Mouse (Mus musculus): ENCODE measurements around the gene Olfr1150-ps1. TPM values are rescaled to one million over a fixed set of nuclear protein-coding genes. Genes with fewer than 3 reads are reported as not detected.

The Olfr1150-ps1 gene
- total RNA-seq (2021): not detected
- long read RNA-seq, experiment 1: 0 reads
- long read RNA-seq, experiment 2: 0 reads

DNA sequence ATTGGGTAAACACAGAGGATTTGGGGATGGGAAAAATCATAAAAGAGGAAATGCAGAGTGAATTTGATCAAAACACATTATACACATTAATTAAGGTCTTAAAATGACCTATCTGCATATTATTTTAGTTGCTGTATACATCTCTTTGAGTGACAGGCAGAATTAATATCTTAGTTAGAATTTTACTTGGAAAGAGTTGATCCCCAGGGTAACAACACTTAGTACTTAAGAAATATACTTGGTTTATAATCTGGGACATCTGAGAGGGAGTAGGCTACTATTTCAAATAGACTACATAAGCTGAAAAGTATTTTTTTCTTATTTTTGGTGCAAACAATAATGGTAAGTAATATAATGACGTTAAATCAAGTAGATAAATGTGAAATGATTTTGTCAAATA is at the start of gene Olfr1150-ps1:
Gene Olfr1150-ps1, plus strand, starts transcription at position 301 of the 400 bp plus-strand sequence.
- intact Hi-C loops (cut with DNase I): no loop called here
- no peak for DNase-seq

DNA sequence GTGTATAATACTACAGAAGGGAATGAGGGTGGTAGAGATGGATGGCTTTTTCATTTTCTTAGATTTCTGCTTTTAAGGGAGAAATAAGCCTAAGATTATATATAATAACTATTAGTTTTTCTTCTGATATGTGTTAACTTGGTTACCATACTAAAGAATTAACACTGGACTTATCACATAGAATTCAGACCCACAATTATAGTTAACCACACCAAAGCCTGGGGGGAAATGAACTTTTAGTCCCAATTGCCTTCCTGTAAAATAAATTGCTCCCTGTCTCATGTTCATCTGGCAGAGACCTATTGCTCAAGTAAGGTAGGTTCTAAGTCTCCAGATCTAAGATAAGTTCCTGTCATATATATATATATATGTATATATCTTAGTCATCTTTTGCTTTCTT is 43.5 kb upstream of the Olfr1150-ps1 start, which contains the start of gene Olfr1143:
Gene Olfr1143, plus strand, starts transcription at position 301 of the 400 bp plus-strand sequence.
- intact Hi-C loops (cut with DNase I): no loop called here
- DNase-seq: no peak

DNA sequence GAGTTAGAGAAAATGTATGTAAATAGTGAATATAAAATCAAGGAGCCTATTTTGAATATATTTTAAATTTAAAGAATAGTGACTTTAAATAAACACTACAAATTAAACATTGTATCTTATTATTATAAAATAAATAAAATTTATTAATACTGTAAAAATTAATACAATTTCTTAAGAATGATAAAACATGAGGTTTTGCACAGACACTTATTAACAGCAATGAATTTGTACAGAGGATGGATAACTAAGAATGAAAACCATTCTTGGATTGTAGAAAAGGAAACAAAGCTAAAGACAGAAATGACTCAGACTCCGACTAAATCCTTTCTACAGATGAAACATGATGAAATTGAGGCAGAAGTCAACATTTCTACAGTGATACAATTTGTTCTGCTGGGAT is 34.3 kb upstream of the Olfr1150-ps1 start, which contains the start of gene Olfr1145:
Gene Olfr1145, plus strand, starts transcription at position 301 of the 400 bp plus-strand sequence.
- intact Hi-C loops (cut with DNase I): no loop called here
- DNase-seq: no peak

DNA sequence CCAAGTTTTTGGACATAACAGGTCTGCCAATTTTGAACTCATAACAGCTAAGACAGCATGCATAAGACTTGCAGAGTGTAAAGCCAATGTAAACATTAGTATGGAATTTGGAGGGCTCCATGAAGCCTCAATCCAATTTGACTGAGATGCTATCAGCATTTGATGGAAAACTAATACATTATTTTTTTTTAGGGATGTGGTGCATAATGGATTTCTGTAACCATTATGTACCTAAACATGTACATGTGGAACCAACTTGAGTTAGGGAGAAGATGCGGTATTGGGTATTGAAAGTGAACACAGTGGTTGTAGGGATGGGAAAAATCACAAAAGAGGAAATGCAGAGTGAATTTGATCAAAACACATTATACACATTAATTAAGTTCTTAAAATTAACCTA is 13.6 kb upstream of the Olfr1150-ps1 start, which contains the start of gene Olfr1148:
Gene Olfr1148, plus strand, starts transcription at position 301 of the 400 bp plus-strand sequence.
- DNase-seq: no peak
- intact Hi-C loops (cut with DNase I): no loop called here

DNA sequence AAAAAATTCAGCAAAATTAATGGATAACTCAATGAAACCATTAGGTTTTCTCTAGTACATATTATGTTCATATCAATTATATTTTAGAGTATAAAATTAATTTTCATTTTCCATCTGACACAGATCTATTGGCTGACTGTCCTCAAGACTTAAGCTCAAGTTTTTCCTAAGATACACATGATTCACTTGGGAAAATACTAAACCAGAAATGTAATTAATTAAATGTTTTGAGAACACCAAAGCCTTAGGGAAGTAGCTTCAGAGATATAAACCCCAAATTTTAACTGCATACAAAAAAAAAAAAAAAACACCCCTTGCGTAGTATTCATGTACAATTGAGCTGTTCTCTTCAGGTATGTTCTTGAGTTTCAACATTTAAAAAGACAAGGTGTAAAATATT is 11.8 kb downstream of the Olfr1150-ps1 start, which contains the start of gene Olfr1151:
Gene Olfr1151, plus strand, starts transcription at position 301 of the 400 bp plus-strand sequence.
- DNase-seq: no peak
- intact Hi-C loops (cut with DNase I): no loop called here

DNA sequence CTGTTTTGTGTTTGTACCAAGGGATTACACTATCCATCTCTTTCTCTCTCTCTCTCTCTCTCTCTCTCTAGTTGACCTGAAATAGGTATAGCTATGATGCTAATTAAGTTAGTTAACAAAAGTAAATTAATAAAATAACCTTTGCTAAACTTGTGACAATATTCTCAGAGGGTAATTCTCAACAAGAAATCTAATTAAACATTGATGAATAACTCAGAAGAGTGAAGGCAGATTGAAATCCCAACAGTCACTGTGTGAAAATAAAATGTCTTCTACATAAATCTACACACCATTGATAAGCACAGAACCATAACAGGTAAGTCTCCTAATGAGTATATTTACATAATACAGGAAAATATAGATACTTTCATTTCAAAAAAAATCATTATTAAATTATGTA is 22.4 kb downstream of the Olfr1150-ps1 start, which contains the start of gene Olfr1152:
Gene Olfr1152, plus strand, starts transcription at position 301 of the 400 bp plus-strand sequence.
- no peak for DNase-seq
- intact Hi-C loops (cut with DNase I): no loop called here

DNA sequence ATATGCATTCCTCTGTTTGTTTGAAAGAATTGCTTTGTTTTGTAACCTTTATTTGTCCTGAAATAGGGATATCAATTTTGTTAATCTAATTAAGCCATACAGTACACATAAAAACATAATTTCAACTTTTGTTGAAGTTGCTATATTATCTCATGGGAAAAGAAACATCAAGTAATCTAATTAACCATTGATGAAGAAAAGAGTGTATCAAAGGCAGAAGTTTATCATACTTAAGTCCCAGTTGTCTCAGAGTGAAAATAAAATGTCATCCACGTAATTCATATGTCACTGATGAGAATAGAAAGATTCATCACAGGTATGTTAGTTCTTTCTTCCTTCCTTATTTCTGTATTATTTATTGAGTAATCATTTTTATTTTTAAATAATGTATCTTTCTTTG is 50.9 kb downstream of the Olfr1150-ps1 start, which contains the start of gene Olfr1153:
Gene Olfr1153, plus strand, starts transcription at position 301 of the 400 bp plus-strand sequence.
- intact Hi-C loops (cut with DNase I): no loop called here
- DNase-seq: no peak

Other genes with a start within 250 kb of the Olfr1150-ps1 start
- gene Olfr1130, start 237.8 kb upstream of the Olfr1150-ps1 start, total RNA-seq (2021): not detected
- gene Olfr1131, start 216.9 kb upstream of the Olfr1150-ps1 start, total RNA-seq (2021): not detected
- gene Olfr1132, start 206.5 kb upstream of the Olfr1150-ps1 start, total RNA-seq (2021): not detected
- not detected for gene Olfr1133, start 196.6 kb upstream of the Olfr1150-ps1 start, total RNA-seq (2021)
- not detected for gene Olfr1134, start 185.5 kb upstream of the Olfr1150-ps1 start, total RNA-seq (2021)
- not detected for gene Olfr1135, start 170.3 kb upstream of the Olfr1150-ps1 start, total RNA-seq (2021)
- gene Olfr1136, start 150.0 kb upstream of the Olfr1150-ps1 start, total RNA-seq (2021): not detected
- not detected for gene Olfr1137, start 130.8 kb upstream of the Olfr1150-ps1 start, total RNA-seq (2021)
- gene Olfr1138, start 104.0 kb upstream of the Olfr1150-ps1 start, total RNA-seq (2021): not detected
- not detected for gene Olfr1140, start 100.2 kb upstream of the Olfr1150-ps1 start, total RNA-seq (2021)
- not detected for gene Olfr1141, start 90.0 kb upstream of the Olfr1150-ps1 start, total RNA-seq (2021)
- gene Olfr152, start 64.5 kb upstream of the Olfr1150-ps1 start, total RNA-seq (2021): not detected
- gene Olfr1143, start 43.4 kb upstream of the Olfr1150-ps1 start, total RNA-seq (2021): not detected
- gene Olfr1145, start 34.2 kb upstream of the Olfr1150-ps1 start, total RNA-seq (2021): not detected
- gene Olfr1148, start 13.5 kb upstream of the Olfr1150-ps1 start, total RNA-seq (2021): not detected
- not detected for gene Olfr1151, start 11.9 kb downstream of the Olfr1150-ps1 start, total RNA-seq (2021)
- gene Olfr1152, start 22.5 kb downstream of the Olfr1150-ps1 start, total RNA-seq (2021): not detected
- gene Olfr1153, start 51.0 kb downstream of the Olfr1150-ps1 start, total RNA-seq (2021): not detected
- gene Olfr1154, start 61.2 kb downstream of the Olfr1150-ps1 start, total RNA-seq (2021): not detected
- gene Olfr1155, start 101.1 kb downstream of the Olfr1150-ps1 start, total RNA-seq (2021): not detected
- gene Olfr1156, start 109.1 kb downstream of the Olfr1150-ps1 start, total RNA-seq (2021): not detected
- gene Olfr1157, start 124.3 kb downstream of the Olfr1150-ps1 start, total RNA-seq (2021): not detected
- gene Olfr74, start 130.7 kb downstream of the Olfr1150-ps1 start, total RNA-seq (2021): not detected
- gene Olfr1158, start 146.1 kb downstream of the Olfr1150-ps1 start, total RNA-seq (2021): not detected
- not detected for gene Olfr1160, start 164.3 kb downstream of the Olfr1150-ps1 start, total RNA-seq (2021)
- gene Olfr1161, start 178.8 kb downstream of the Olfr1150-ps1 start, total RNA-seq (2021): not detected
- gene Olfr73, start 193.7 kb downstream of the Olfr1150-ps1 start, total RNA-seq (2021): not detected
- gene Olfr1162, start 207.1 kb downstream of the Olfr1150-ps1 start, total RNA-seq (2021): not detected
- not detected for gene Olfr1163, start 227.8 kb downstream of the Olfr1150-ps1 start, total RNA-seq (2021)
- not detected for gene Olfr1164, start 250.0 kb downstream of the Olfr1150-ps1 start, total RNA-seq (2021)

Measured in heart, postnatal 14 days (tissue).